Mouse (Mus musculus) ES-Bruce4 (cell line): ENCODE measurements around the gene Uvrag. TPM values are rescaled to one million over a fixed set of nuclear protein-coding genes. Genes with fewer than 3 reads are reported as not detected.
A peak's percentile ranks its signal among the peaks of the same experiment; 100 is the strongest.

Experiments
- H3K27ac ChIP-seq: 2 replicates; pipeline ENCODE4 v1.5.1; 2012; ENCODE audit warnings: low read length, inconsistent platforms; ENCODE audit not compliant: insufficient read depth
- H3K27me3 ChIP-seq: 2 replicates; pipeline ENCODE4 v1.6.1; 2012; ENCODE audit warnings: mild to moderate bottlenecking, low read length, inconsistent platforms; ENCODE audit not compliant: control insufficient read depth, poor library complexity, insufficient read depth, severe bottlenecking
- H3K36me3 ChIP-seq: 2 replicates; pipeline ENCODE4 v1.6.1; 2012; ENCODE audit warnings: inconsistent platforms, mild to moderate bottlenecking, low read length, moderate library complexity; ENCODE audit not compliant: control insufficient read depth, poor library complexity, insufficient read depth, severe bottlenecking
- H3K4me1 ChIP-seq: one replicate; pipeline ENCODE4 v1.8.1; 2011; ENCODE audit warnings: low read length; ENCODE audit not compliant: control insufficient read depth, insufficient read depth
- H3K4me3 ChIP-seq: 2 replicates; pipeline ENCODE4 v1.5.1; 2011; ENCODE audit warnings: low read depth, mild to moderate bottlenecking, low read length
- H3K9ac ChIP-seq: 2 replicates; pipeline ENCODE4 v1.6.1; 2012; ENCODE audit warnings: low read depth, mild to moderate bottlenecking, inconsistent platforms; ENCODE audit not compliant: poor library complexity, severe bottlenecking
- H3K9me3 ChIP-seq: replicated peaks from 2 replicates; pipeline ENCODE4 v1.6.1; 2012; ENCODE audit warnings: mild to moderate bottlenecking, low read length, inconsistent platforms; ENCODE audit not compliant: control insufficient read depth, poor library complexity, insufficient read depth, severe bottlenecking
- CTCF ChIP-seq: IDR thresholded peaks from one replicate; pipeline ENCODE4 v1.8.1; 2011; ENCODE audit warnings: low read depth, low read length
- EP300 ChIP-seq: IDR thresholded peaks from 2 replicates; pipeline ENCODE4 v1.6.1; 2011; ENCODE audit warnings: low read depth, low read length; ENCODE audit not compliant: insufficient read depth
- POLR2A ChIP-seq: IDR thresholded peaks from one replicate; pipeline ENCODE4 v1.8.1; 2011; ENCODE audit warnings: low read length; ENCODE audit not compliant: insufficient read depth
- polyA plus RNA-seq: library from polyadenylated mRNA; stranded (reverse); fragments of >200 nt; gene quantifications from 2 replicates; pipeline ENCODE4 v1.2.4, GENCODE M21; 2011; ENCODE audit warnings: low read depth; ENCODE audit not compliant: missing spikeins, insufficient read depth, insufficient read length

Gene Uvrag
- polyA plus RNA-seq, 1 experiment: 16.9 TPM

DNA sequence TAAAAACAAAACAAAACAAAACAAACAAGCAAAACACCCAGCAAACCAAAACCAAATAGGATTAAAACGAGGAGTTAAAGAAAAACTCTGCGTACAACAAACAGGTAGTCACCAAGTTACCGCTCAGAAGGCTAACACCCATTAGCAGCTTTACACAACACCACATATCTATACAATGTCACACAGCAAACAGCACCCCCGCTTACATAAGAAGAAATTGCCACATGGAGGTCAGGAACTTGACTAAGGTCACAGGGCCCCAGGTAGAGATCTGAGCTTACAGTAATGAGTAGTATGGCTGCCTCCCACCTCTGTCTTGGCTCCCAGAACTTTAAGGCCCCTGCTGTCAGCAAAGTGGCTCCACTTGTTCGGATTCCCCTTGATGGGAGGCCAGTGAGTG is 246.6 kb downstream of the Uvrag start:
- Histone ChIP-seq H3K27me3 (no peaks in the 10 kb centered on the region), H3K9me3 (no peaks in the 10 kb centered on the region), H3K27ac (no peak overlapping the region), H3K36me3 (no peaks in the 10 kb centered on the region), H3K9ac (no peak overlapping the region), H3K4me3 (no peak overlapping the region), H3K4me1 (no peaks in the 10 kb centered on the region)
- TF ChIP-seq EP300: no peak
- no peak for TF ChIP-seq CTCF
- TF ChIP-seq POLR2A: no peak

DNA sequence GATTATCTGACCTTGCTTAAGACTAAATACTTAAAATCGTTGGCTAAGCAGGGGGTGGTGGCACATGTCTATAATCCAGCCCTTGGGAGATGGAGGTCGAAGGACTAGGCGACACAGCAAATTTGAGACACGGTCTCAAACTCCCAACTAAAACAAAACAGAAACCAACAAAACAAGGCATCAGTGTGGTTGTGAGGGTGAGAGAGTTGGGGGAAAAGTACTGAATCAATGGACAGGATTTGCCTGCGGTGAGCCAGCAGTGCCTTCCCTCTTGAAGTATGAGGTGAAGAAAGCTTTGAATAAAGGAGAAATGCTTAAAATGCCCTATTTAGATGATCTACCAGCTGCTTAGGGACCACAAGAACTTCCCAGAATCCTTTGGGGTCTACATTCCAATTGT is 247.8 kb downstream of the Uvrag start:
- Histone ChIP-seq H3K4me1 (no peaks in the 10 kb centered on the region), H3K36me3 (no peaks in the 10 kb centered on the region), H3K27ac (no peak overlapping the region), H3K9ac (no peak overlapping the region), H3K9me3 (no peaks in the 10 kb centered on the region), H3K4me3 (no peak overlapping the region), H3K27me3 (no peaks in the 10 kb centered on the region)
- TF ChIP-seq CTCF (no peak), POLR2A (no peak), EP300 (no peak)

DNA sequence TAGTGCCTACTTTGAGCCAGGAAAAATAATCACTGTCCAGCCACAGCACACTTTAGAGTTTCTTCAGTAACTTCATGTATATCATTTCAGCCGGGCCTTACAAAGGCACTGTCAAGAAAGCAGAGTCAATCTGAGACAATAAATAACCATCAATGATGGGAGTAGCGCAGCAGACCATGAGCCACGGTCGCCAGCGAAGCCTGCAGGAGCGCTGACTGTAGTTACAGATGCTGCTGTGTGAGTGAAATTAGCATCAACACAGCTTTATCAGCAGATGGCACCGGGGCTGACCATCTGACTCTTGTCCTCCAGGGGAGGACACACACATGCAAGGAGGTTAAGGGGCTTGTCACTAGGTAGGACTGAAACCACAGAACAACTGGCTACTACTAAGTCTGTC is 251.7 kb downstream of the Uvrag start:
- no peaks in the 10 kb centered on the region for H3K4me1 ChIP-seq
- H3K27me3 ChIP-seq: no peaks in the 10 kb centered on the region
- H3K4me3 ChIP-seq: no peak overlapping the region
- no peaks in the 10 kb centered on the region for H3K36me3 ChIP-seq
- no peak overlapping the region for H3K9ac ChIP-seq
- no peaks in the 10 kb centered on the region for H3K9me3 ChIP-seq
- TF ChIP-seq POLR2A (no peak), EP300 (no peak), CTCF (no peak)
- no peak overlapping the region for H3K27ac ChIP-seq

DNA sequence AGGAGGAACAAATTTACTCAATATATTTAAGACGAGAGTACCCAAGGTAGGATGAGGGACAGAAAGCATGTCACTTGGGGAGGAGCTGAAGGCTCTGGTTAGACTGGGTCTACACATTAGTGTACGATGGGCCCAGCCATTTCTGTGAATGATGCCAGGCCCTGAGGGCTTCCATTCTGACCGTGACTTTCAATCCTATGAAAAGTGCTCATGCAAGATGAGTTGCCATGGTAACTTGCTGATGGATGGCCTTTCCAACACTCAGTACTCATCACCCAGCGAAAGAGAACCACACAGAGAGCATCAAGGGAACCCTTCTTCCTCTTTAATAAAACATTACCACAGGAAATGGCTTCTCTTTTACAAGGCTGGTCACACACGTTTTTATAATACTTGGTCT is 252.1 kb downstream of the Uvrag start:
- H3K9ac ChIP-seq: no peak overlapping the region
- TF ChIP-seq CTCF (no peak), POLR2A (no peak), EP300 (no peak)
- H3K9me3 ChIP-seq: no peaks in the 10 kb centered on the region
- H3K36me3 ChIP-seq: no peaks in the 10 kb centered on the region
- no peaks in the 10 kb centered on the region for H3K4me1 ChIP-seq
- H3K4me3 ChIP-seq: no peak overlapping the region
- H3K27ac ChIP-seq: no peak overlapping the region
- no peaks in the 10 kb centered on the region for H3K27me3 ChIP-seq

DNA sequence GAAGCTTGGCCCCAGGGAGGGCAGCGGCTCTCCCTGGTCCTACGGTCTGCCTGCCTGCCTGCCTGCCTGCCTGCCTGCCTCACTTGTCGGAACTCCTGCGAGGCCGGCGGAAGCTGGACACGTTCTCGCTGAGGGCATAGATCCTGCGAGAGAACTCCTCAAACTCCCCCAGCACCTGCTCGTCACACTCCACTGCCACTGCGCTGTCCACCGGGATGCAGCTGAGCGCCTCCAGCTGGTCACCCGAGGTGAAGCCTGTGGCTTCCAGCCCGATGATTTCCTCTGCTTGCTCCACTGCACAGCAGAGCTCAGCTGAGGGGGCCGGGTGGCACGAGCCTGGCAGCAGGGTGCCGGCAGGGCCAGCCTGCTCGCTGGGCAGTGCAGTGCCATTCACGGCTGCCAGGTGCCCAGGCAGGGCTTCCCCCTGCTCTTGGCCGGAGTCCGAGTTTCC is 253.1 kb downstream of the Uvrag start:
- Histone ChIP-seq H3K36me3 (no peaks in the 10 kb centered on the region), H3K9ac (no peak overlapping the region), H3K27me3 (no peaks in the 10 kb centered on the region), H3K4me1 (no peaks in the 10 kb centered on the region), H3K27ac (no peak overlapping the region), H3K9me3 (no peaks in the 10 kb centered on the region), H3K4me3 (no peak overlapping the region)
- TF ChIP-seq CTCF (peak; percentile 57), EP300 (no peak), POLR2A (no peak)

DNA sequence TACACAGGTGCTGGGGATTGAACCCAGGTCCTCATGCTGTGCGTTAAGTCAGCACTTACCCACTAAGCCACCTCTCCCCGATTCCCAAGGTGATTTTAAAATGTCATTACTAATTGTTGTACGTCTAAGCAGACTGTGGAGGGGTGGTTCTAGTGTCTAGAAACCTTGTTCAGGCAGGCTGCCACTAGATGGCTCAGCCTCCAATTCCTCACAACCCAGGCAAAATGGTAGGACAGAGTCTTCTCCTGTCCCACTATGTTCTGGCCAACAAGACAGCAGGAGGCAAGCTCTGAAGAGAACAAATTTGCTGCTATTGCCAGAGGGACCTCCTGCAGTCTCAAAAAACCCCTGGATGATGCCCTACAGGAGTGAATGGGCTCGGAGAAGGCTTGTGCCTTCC is 259.1 kb downstream of the Uvrag start:
- H3K36me3 ChIP-seq: no peaks in the 10 kb centered on the region
- H3K4me1 ChIP-seq: no peaks in the 10 kb centered on the region
- no peaks in the 10 kb centered on the region for H3K9me3 ChIP-seq
- peak; percentile 28 for TF ChIP-seq CTCF
- TF ChIP-seq EP300: no peak
- TF ChIP-seq POLR2A: no peak
- no peaks in the 10 kb centered on the region for H3K27me3 ChIP-seq
- no peak overlapping the region for H3K9ac ChIP-seq
- no peak overlapping the region for H3K27ac ChIP-seq
- H3K4me3 ChIP-seq: no peak overlapping the region
